Mouse (Mus musculus) left cerebral cortex, adult 2 months (tissue): ENCODE measurements at regions not wholly inside any gene's neighbourhood (a gene's known extent, or its start where the extent isn't known, plus 50 kb on each side); places are given as distances from the start of the nearest gene placed in this dataset.

Experiments used
- DNase-seq, 2 experiments: peaks; one replicate each; pipeline ENCODE4 v3.0.0; 2021 to 2022; ENCODE audit warnings: low spot score in 2 of 2, mixed read lengths in 1 of 2; ENCODE audit errors: extremely low spot score in 1 of 2
- H3K27ac ChIP-seq: fragments of 200-600 bp; 2 replicates; pipeline ENCODE4 v1.8.1; 2022
- H3K4me3 ChIP-seq: fragments of 200-600 bp; 2 replicates; pipeline ENCODE4 v1.8.1; 2022
- CTCF ChIP-seq: fragments of 200-600 bp; IDR thresholded peaks from 2 replicates; pipeline ENCODE4 v1.8.1; 2022; ENCODE audit warnings: antibody characterized with exemption, mild to moderate bottlenecking, moderate library complexity
- intact Hi-C: fragments of 180-260 bp; cut with DNase I; formaldehyde crosslinking; loops from one replicate; pipeline ENCODE4 v1.15.1; 2025

- H3K4me3 ChIP-seq: no peak overlapping the region
- DNase-seq: no peak
- H3K27ac ChIP-seq: no peak overlapping the region
- no peak for TF ChIP-seq CTCF
- intact Hi-C loops: no loop called here
Measured at GRCm38 (mm10) chr11:57958233-57958632, 50.6 kb upstream of the Larp1 start.

GRCm38 (mm10) chr11:57956909-57957308 is 52.0 kb upstream of the Larp1 start:
- TF ChIP-seq CTCF: no peak
- no peak overlapping the region for H3K4me3 ChIP-seq
- H3K27ac ChIP-seq: no peak overlapping the region
- DNase-seq: no peak
- intact Hi-C loops: no loop called here

GRCm38 (mm10) chr11:57956076-57956475 is 52.8 kb upstream of the Larp1 start:
- H3K4me3 ChIP-seq: no peak overlapping the region
- no peak overlapping the region for H3K27ac ChIP-seq
- intact Hi-C loops: no loop called here
- no peak for DNase-seq
- no peak for TF ChIP-seq CTCF

GRCm38 (mm10) chr11:57955476-57955875 is 53.4 kb upstream of the Larp1 start:
- intact Hi-C loops: no loop called here
- no peak overlapping the region for H3K4me3 ChIP-seq
- no peak overlapping the region for H3K27ac ChIP-seq
- TF ChIP-seq CTCF: no peak
- no peak for DNase-seq

- TF ChIP-seq CTCF: no peak
- intact Hi-C loops: loop anchor here (5.0 kb wide), 1 partner anchor 273 kb away; no protein-coding TSS in a partner anchor
- DNase-seq: no peak
- Histone ChIP-seq H3K27ac (no peak overlapping the region), H3K4me3 (no peak overlapping the region)
Measured at GRCm38 (mm10) chr11:57954510-57955184, 54.2 kb upstream of the Larp1 start.

GRCm38 (mm10) chr11:57953694-57954093 is 55.2 kb upstream of the Larp1 start:
- intact Hi-C loops: loop anchor here (5.0 kb wide), 1 partner anchor 274 kb away; no protein-coding TSS in a partner anchor
- H3K27ac ChIP-seq: no peak overlapping the region
- no peak for TF ChIP-seq CTCF
- H3K4me3 ChIP-seq: no peak overlapping the region
- DNase-seq: no peak

GRCm38 (mm10) chr11:57952619-57953018 is 56.2 kb upstream of the Larp1 start:
- H3K4me3 ChIP-seq: no peak overlapping the region
- no peak for DNase-seq
- no peak for TF ChIP-seq CTCF
- no peak overlapping the region for H3K27ac ChIP-seq
- intact Hi-C loops: loop anchor here (5.0 kb wide), 1 partner anchor 275 kb away; no protein-coding TSS in a partner anchor

GRCm38 (mm10) chr11:57951541-57952326 is 57.1 kb upstream of the Larp1 start:
- no peak for DNase-seq
- intact Hi-C loops: loop anchor here (1.0 to 5.0 kb wide), 3 partner anchors 106 to 276 kb away; no protein-coding TSS in a partner anchor
- no peak for TF ChIP-seq CTCF
- no peak overlapping the region for H3K27ac ChIP-seq
- H3K4me3 ChIP-seq: no peak overlapping the region

- TF ChIP-seq CTCF: peak; percentile 90
- no peak overlapping the region for H3K4me3 ChIP-seq
- intact Hi-C loops: loop anchor here (1.0 to 5.0 kb wide), 3 partner anchors 106 to 276 kb away; no protein-coding TSS in a partner anchor
- peak in 1 of 2 experiments; percentile 36 for DNase-seq
- no peak overlapping the region for H3K27ac ChIP-seq
Measured at GRCm38 (mm10) chr11:57950989-57951388, 57.9 kb upstream of the Larp1 start.

GRCm38 (mm10) chr11:57949067-57949466 is 59.8 kb upstream of the Larp1 start:
- Histone ChIP-seq H3K4me3 (no peak overlapping the region), H3K27ac (no peak overlapping the region)
- intact Hi-C loops: no loop called here
- DNase-seq: no peak
- no peak for TF ChIP-seq CTCF

- intact Hi-C loops: no loop called here
Measured at GRCm38 (mm10) chr11:57947347-57947746, 61.5 kb upstream of the Larp1 start.

GRCm38 (mm10) chr11:57934391-57934850 is 74.4 kb upstream of the Larp1 start:
- H3K4me3 ChIP-seq: peak overlapping the region; percentile 11; the same call in 1 of the 2 replicates
- DNase-seq: peak; percentile 81 to 93
- intact Hi-C loops: loop anchor here (1.0 to 5.0 kb wide), 5 partner anchors 66 to 460 kb away; no protein-coding TSS in a partner anchor
- peak; percentile 97 for TF ChIP-seq CTCF
- H3K27ac ChIP-seq: no peak overlapping the region

More at GRCm38 (mm10) chr11:57947347-57947746, 61.5 kb upstream of the Larp1 start:
- Histone ChIP-seq H3K4me3 (no peak overlapping the region), H3K27ac (no peak overlapping the region)
- no peak for TF ChIP-seq CTCF
- no peak for DNase-seq
